Mouse (Mus musculus) hindbrain, postnatal 0 days (tissue): Measurements from ENCODE around the gene Hdac9. TPM values are rescaled to one million over a fixed set of nuclear protein-coding genes. Genes with fewer than 3 reads are reported as not detected.

Source experiments
- ATAC-seq: fragments of 200-750 bp; cut with Nextera tagmentation; 2 replicates; pipeline ENCODE4 v1.8.0; 2017; ENCODE audit warnings: mild to moderate bottlenecking, moderate TSS enrichment, moderate library complexity
- DNase-seq: peaks from one replicate; pipeline ENCODE4 v3.0.0-alpha.2; 2015; ENCODE audit warnings: low spot score
- H3K27ac ChIP-seq: fragments of 300-500 bp; sonication (generic); 2 replicates; pipeline ENCODE4 v1.5.1; 2014; ENCODE audit warnings: mild to moderate bottlenecking
- H3K27me3 ChIP-seq: fragments of 300-500 bp; sonication (generic); 2 replicates; pipeline ENCODE4 v1.6.1; 2014; ENCODE audit warnings: low read length, mixed read lengths; ENCODE audit not compliant: insufficient read depth
- H3K36me3 ChIP-seq: fragments of 300-500 bp; sonication (generic); 2 replicates; pipeline ENCODE4 v1.6.1; 2014; ENCODE audit warnings: low read length, mixed read lengths; ENCODE audit not compliant: insufficient read depth
- H3K4me1 ChIP-seq: fragments of 300-500 bp; sonication (generic); 2 replicates; pipeline ENCODE4 v1.6.1; 2014; ENCODE audit warnings: antibody characterized with exemption, low read length, mixed read lengths; ENCODE audit not compliant: insufficient read depth
- H3K4me2 ChIP-seq: fragments of 300-500 bp; sonication (generic); 2 replicates; pipeline ENCODE4 v1.6.1; 2014; ENCODE audit warnings: low read depth, mild to moderate bottlenecking, low read length, moderate library complexity, mixed read lengths
- H3K4me3 ChIP-seq: fragments of 300-500 bp; sonication (generic); 2 replicates; pipeline ENCODE4 v1.5.1; 2014; ENCODE audit warnings: low read length
- H3K9ac ChIP-seq: fragments of 300-500 bp; sonication (generic); replicated peaks from 2 replicates; pipeline ENCODE4 v1.6.1; 2014; ENCODE audit warnings: mild to moderate bottlenecking, low read length, moderate library complexity, mixed read lengths
- H3K9me3 ChIP-seq: fragments of 300-500 bp; sonication (generic); 2 replicates; pipeline ENCODE4 v1.6.1; 2016; ENCODE audit warnings: low read length, mixed read lengths
- CTCF ChIP-seq: IDR thresholded peaks from 2 replicates; pipeline ENCODE4 v1.5.1; 2016; ENCODE audit warnings: antibody characterized with exemption, control low read depth, low read depth
- WGBS: fragments of 180-500 bp; shearing (Covaris S2); extraction: QIAGEN DNeasy Blood & Tissue Kit; methylation state at CpG from one replicate; pipeline ENCODE4 v1.1.7; 2014; 5-methylcytosine and 5-hydroxymethylcytosine counted together
- polyA plus RNA-seq: library from polyadenylated mRNA; unstranded; fragments of >200 nt; fragmentation: Nextera tagmentation; extraction: Ambion mirVana; gene quantifications from 2 replicates; pipeline ENCODE4 v1.2.1, GENCODE M21; 2015
- total RNA-seq: library from RNA; depleted of rRNA; stranded (reverse); fragments of >200 nt; gene quantifications from 2 replicates; pipeline ENCODE4 v1.2.3, GENCODE M21; 2014

Gene Hdac9
- total and polyA plus RNA-seq, 2 experiments from 2014 or later, result 12.2 to 14.8 TPM

- Histone ChIP-seq H3K4me3 (no peak overlapping the region), H3K9ac (no peak overlapping the region), H3K4me2 (no peak overlapping the region), H3K9me3 (no peaks in the 10 kb centered on the region), H3K27ac (no peak overlapping the region), H3K4me1 (no peaks in the 10 kb centered on the region), H3K27me3 (no peaks in the 10 kb centered on the region), H3K36me3 (no peaks in the 10 kb centered on the region)
- DNase-seq (no peak), ATAC-seq (no peak)
- no peak for TF ChIP-seq CTCF
- 96% methylated on average over 2 of the region's 2 CpGs for WGBS
Observed at GRCm38 (mm10) chr12:34087292-34087942, 829.5 kb downstream of the Hdac9 start.

GRCm38 (mm10) chr12:34076981-34077380 lies 839.9 kb downstream of the Hdac9 start:
- no peak overlapping the region for H3K4me3 ChIP-seq
- H3K27me3 ChIP-seq, result no peaks in the 10 kb centered on the region
- H3K9ac ChIP-seq, result no peak overlapping the region
- no peak overlapping the region for H3K27ac ChIP-seq
- no peak for TF ChIP-seq CTCF
- no peaks in the 10 kb centered on the region for H3K4me1 ChIP-seq
- H3K9me3 ChIP-seq, result no peaks in the 10 kb centered on the region
- 85% methylated on average over 2 of the region's 2 CpGs for WGBS
- ATAC-seq, result no peak
- no peak overlapping the region for H3K4me2 ChIP-seq
- no peaks in the 10 kb centered on the region for H3K36me3 ChIP-seq
- DNase-seq, result no peak

- H3K27me3 ChIP-seq, result no peaks in the 10 kb centered on the region
- H3K4me3 ChIP-seq, result no peak overlapping the region
- H3K9me3 ChIP-seq, result no peaks in the 10 kb centered on the region
- no peak for ATAC-seq
- DNase-seq, result no peak
- no peaks in the 10 kb centered on the region for H3K36me3 ChIP-seq
- no peak overlapping the region for H3K9ac ChIP-seq
- 81% methylated on average over 9 of the region's 9 CpGs for WGBS
- no peak overlapping the region for H3K4me2 ChIP-seq
- H3K27ac ChIP-seq, result no peak overlapping the region
- TF ChIP-seq CTCF, result no peak
- no peaks in the 10 kb centered on the region for H3K4me1 ChIP-seq
Observed at GRCm38 (mm10) chr12:34075805-34076509, 840.9 kb downstream of the Hdac9 start.

- 80% methylated on average over 5 of the region's 5 CpGs for WGBS
- Histone ChIP-seq H3K27ac (no peak overlapping the region), H3K4me1 (no peaks in the 10 kb centered on the region), H3K9me3 (no peaks in the 10 kb centered on the region), H3K27me3 (no peaks in the 10 kb centered on the region), H3K4me2 (no peak overlapping the region), H3K36me3 (no peaks in the 10 kb centered on the region), H3K4me3 (no peak overlapping the region), H3K9ac (no peak overlapping the region)
- no peak for DNase-seq
- no peak for ATAC-seq
- no peak for TF ChIP-seq CTCF
Observed at GRCm38 (mm10) chr12:34052508-34052907, 864.4 kb downstream of the Hdac9 start.

GRCm38 (mm10) chr12:34052036-34052435 lies 864.9 kb downstream of the Hdac9 start:
- Histone ChIP-seq H3K9me3 (no peaks in the 10 kb centered on the region), H3K9ac (no peak overlapping the region), H3K36me3 (no peaks in the 10 kb centered on the region), H3K4me2 (no peak overlapping the region), H3K4me1 (no peaks in the 10 kb centered on the region), H3K27ac (no peak overlapping the region), H3K4me3 (no peak overlapping the region), H3K27me3 (no peaks in the 10 kb centered on the region)
- no peak for ATAC-seq
- 64% methylated on average over 3 of the region's 3 CpGs for WGBS
- no peak for TF ChIP-seq CTCF
- DNase-seq, result no peak

- 56% methylated on average over 7 of the region's 7 CpGs for WGBS
- no peak overlapping the region for H3K9ac ChIP-seq
- no peaks in the 10 kb centered on the region for H3K36me3 ChIP-seq
- ATAC-seq (no peak), DNase-seq (no peak)
- TF ChIP-seq CTCF, result no peak
- H3K9me3 ChIP-seq, result no peaks in the 10 kb centered on the region
- H3K27me3 ChIP-seq, result no peaks in the 10 kb centered on the region
- H3K27ac ChIP-seq, result no peak overlapping the region
- H3K4me3 ChIP-seq, result no peak overlapping the region
- H3K4me1 ChIP-seq, result no peaks in the 10 kb centered on the region
- no peak overlapping the region for H3K4me2 ChIP-seq
Observed at GRCm38 (mm10) chr12:34051112-34051511, 865.8 kb downstream of the Hdac9 start.

GRCm38 (mm10) chr12:34040949-34041348 lies 875.9 kb downstream of the Hdac9 start:
- H3K4me2 ChIP-seq, result no peak overlapping the region
- H3K36me3 ChIP-seq, result no peaks in the 10 kb centered on the region
- H3K27me3 ChIP-seq, result no peaks in the 10 kb centered on the region
- TF ChIP-seq CTCF, result no peak
- no peaks in the 10 kb centered on the region for H3K9me3 ChIP-seq
- no peak overlapping the region for H3K27ac ChIP-seq
- H3K9ac ChIP-seq, result no peak overlapping the region
- H3K4me1 ChIP-seq, result no peaks in the 10 kb centered on the region
- DNase-seq, result no peak
- 76% methylated on average over 6 of the region's 6 CpGs for WGBS
- H3K4me3 ChIP-seq, result no peak overlapping the region
- ATAC-seq, result no peak
